Mouse (Mus musculus) myocyte (in vitro differentiated cells): Measurements from ENCODE around the gene Phactr2.

ENCODE experiments used
- E2F4 ChIP-seq: IDR thresholded peaks from one replicate; pipeline ENCODE4 v1.6.1; 2011; ENCODE audit warnings: mild to moderate bottlenecking, control low read depth, moderate library complexity; ENCODE audit not compliant: insufficient read depth
- MAX ChIP-seq: IDR thresholded peaks from one replicate; pipeline ENCODE4 v1.6.1; 2011; ENCODE audit warnings: low read depth, mild to moderate bottlenecking, control low read depth
- POLR2A ChIP-seq: IDR thresholded peaks from one replicate; pipeline ENCODE4 v1.6.1; 2011; ENCODE audit warnings: low read depth, mild to moderate bottlenecking, control low read depth, moderate library complexity; ENCODE audit not compliant: insufficient read length
- POLR2AphosphoS2 ChIP-seq: IDR thresholded peaks from one replicate; pipeline ENCODE4 v1.6.1; 2011; ENCODE audit warnings: low read depth, control low read depth; ENCODE audit not compliant: insufficient read length
- TCF12 ChIP-seq: IDR thresholded peaks from one replicate; pipeline ENCODE4 v1.6.1; 2011; ENCODE audit warnings: mild to moderate bottlenecking, control low read depth; ENCODE audit not compliant: poor library complexity, insufficient read depth, severe bottlenecking

DNA sequence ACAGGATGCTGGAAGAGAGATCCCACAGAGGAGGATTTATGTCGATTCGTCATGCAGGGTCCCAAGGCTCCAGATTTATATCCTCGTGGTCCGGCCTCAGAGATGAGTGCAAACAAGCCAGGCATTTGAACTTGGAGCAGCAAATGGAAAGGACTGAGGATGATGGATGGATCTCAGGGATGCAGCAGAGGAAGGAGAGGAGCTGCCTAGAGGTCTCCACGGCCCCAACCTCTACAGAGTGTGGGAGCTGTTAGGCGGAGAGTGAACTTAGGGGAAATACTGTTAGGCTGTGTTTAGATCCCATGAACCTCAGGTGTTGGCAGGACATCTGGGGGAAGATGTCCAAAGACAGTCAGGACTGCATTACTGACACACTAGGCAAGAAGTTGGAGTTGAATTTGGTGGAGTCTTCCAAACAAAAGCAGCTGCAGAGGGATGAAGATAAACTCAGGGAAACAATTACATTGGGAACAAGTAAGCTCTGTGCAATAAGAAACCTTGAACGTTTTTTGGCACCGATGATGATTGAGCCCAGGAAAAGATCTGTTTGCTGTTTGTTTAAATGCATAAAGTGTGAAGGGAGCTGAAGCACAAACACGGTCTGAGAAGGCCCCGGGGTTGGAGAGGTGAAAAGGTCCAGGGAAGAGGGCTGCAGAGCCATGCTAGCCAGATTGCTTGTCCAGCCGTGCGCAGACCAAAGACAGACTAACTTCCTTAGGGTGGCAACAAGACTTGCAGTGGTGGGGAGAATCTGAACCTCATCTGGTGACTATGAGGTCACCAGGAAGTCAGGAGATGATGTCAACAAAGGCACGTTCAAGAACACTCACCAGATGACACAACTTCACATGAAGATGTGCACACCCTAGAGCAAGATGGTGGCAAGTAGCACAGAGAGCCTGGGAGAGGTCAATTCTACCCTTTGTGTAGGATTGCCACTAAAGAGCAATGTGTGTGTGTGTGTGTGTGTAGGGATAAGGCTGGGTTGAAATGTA, 170.6 kb downstream of the Phactr2 start:
- TF ChIP-seq POLR2AphosphoS2, result no peak
- TF ChIP-seq E2F4, result no peak
- TF ChIP-seq TCF12, result no peak
- no peak for TF ChIP-seq MAX
- TF ChIP-seq POLR2A, result no peak
